Mouse (Mus musculus): ENCODE measurements around the gene Rpl15. TPM values are rescaled to one million over a fixed set of nuclear protein-coding genes. Genes with fewer than 3 reads are reported as not detected.
A peak's percentile ranks its signal among the peaks of the same experiment; 100 is the strongest.
"Not testable (repeated sequence)": the region's sequence is repeated elsewhere in the genome, so short reads cannot be mapped to it uniquely, and the experiment has no call there.

The Rpl15 gene
- 317 and 423 TPM in 2 replicates for polyA plus RNA-seq (2012; rRNA removed)

DNA sequence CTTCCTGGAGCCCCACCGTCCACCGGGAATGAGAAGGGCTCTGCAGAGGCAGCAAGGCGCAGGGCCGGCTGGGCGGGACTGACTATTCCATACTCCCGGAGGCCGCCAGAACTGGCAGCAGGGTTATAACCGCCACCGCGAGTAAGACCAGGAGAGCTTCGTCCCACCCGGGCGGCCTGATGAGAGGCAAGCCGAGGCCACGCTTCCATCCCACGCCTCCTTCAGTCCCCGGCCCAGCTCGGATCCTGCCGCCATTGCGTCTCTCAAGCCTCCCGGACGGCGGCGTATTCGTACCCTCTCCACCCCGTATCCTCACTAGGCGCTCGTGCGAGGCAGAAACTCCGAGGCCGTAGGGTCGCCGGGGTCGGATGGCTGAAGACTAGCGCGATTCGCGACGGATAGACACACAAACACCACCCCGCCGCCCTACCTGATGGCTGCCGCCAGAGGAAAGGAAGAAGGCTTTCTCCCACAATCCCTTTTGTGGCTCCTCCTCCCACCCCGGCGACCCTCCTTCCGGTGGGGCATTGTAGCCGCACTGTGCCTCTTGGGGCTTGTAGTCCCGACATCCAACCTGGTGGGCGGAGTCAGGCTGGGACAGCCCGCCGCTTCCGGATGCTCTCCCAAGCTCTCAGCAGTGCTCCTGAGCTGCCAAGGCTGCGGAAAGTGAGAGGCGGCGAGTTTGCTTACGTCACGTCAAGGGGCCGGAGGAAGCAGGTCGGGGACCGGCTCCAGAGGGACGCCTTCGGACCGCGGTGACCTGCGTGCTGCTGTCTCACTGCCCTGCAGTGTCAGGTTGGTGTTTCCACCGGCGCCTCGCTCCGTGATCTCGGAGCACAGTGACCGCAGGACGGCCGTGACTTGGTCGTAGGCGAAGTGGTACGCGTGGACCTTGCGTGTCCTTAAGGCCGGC, at the start of gene Rpl15, which contains the start of gene Nkiras1:
Gene Rpl15, minus strand, starts transcription at position 863 of the 913 bp plus-strand sequence.
Gene Nkiras1, plus strand, starts transcription at position 608 of the 913 bp plus-strand sequence.
- peak; percentile 99 for DNase-seq (ENCODE audit: extremely low spot score in 1 of 2, low spot score in 1 of 2)

DNA sequence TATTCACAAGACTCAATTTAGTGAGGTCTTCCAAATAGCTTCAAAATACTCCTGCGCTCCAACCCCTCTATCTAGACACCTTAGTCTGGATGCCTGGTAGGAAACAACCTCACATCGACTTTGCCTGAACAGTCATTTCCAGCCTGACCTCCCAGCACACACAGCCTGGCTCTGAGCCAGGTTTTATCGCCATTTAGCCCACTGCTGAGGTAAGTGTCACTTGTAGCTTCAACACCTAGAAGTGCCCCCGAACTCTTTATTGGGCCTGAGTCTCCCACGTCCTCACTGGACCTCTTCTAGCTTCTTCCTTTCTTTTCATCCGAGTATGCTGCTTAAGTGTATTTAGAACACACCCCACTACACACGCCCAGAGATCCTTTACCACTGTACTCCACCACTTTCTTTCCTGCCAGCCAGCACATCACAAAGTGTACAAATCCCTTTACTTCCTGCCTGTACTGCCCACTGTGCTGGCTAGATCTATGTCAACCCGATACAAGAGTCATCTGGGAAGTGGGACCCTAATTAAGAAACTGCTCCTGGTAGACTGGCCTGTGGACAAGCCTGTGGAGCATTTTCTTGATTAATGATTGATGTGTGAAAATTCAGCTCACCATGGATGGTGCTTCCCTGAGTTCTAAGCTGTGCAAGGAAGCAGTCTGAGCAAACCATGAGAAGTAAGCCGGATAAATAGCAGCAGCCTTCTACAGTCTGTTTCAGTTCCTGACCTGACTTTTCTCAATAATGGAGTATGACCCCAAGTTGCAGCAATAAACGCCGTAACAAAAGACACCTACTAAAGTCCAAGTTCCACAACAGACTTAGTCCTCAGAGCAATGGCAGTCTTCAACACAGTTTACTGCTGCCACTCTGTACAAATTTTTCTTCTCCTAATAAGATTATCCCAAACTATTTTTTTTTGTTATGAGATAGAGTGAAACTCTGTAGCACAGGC, 46.5 kb upstream of the Rpl15 start:
- no peak for DNase-seq (ENCODE audit: extremely low spot score in 1 of 2, low spot score in 1 of 2)

DNA sequence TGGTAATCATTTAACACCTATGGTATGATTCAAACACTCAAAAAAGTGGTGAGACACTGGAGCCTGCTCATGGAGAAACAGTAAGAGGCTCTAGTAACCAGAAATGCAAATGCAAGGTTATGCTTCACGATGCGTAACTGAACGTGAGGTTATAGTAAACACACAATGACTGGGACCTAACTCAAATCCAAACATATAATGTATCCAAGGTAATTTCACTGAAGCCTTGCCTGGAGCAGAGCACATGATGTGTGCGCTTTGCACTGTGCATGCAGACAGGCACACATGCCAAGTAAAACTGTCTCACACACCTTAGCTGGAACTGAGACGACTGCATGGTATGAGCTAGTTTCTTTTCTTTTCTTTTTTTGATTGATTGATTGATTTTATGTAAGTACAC, 33.0 kb upstream of the Rpl15 start:
- no peak for DNase-seq (ENCODE audit: extremely low spot score in 1 of 2, low spot score in 1 of 2)

DNA sequence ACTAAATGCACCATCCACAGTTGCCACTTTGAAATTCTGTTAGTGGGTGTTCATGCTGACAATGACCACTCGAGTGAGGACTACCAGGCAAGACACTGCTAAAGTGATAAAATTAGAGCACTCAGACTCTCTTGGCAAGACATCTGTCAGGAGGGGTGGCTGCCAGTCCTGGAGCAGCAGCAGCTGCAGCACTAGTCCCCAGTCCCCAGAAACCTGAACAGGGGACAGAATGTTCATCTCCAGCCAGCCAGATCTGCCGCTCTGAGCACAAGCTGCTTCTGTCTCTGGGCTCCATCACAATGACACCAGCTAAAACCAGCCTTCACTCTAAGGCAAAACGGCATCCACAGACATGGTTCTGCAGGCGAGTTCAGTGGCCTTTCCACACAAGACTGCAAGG, 32.1 kb upstream of the Rpl15 start:
- peak; percentile 66 to 72 for DNase-seq (ENCODE audit: extremely low spot score in 1 of 2, low spot score in 1 of 2)

DNA sequence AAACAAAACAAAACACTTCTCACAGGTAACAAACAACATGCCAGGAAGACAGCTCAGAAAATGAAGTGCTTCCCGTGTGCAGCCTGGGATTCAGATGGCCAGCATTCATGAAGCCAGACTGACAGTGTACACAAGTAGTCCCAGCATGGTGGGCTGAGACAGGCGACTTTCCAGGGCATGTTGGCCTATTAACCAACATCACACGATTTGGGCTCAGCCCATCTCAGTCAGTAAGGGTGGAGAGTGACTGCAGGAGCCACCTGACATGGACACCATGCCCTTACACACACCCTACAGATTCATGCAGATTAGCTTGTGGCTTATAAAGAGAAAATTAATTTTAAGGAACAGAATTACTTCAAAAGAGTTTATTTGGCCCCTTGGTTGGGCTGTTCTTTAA, 31.6 kb upstream of the Rpl15 start:
- no peak for DNase-seq (ENCODE audit: extremely low spot score in 1 of 2, low spot score in 1 of 2)

DNA sequence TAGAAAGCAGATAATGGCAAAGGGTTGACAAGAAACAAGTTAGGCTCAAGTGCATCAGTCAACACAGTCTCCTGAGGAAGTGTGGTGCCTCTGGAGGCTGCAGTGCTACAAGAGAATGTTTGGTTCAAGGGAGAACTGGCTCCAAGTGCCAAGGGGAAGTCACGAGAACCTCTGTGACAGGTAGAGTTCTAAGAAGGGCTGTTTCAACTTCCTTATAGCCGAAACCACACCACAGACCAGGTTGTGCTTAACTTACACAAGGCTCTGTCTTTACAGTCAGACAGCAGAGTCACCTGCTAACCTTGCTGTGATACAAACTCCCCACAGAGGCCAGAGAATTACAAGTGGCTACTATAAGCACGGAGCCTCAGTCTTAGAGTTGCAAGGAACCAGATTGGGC, 30.4 kb upstream of the Rpl15 start:
- no peak for DNase-seq (ENCODE audit: extremely low spot score in 1 of 2, low spot score in 1 of 2)

DNA sequence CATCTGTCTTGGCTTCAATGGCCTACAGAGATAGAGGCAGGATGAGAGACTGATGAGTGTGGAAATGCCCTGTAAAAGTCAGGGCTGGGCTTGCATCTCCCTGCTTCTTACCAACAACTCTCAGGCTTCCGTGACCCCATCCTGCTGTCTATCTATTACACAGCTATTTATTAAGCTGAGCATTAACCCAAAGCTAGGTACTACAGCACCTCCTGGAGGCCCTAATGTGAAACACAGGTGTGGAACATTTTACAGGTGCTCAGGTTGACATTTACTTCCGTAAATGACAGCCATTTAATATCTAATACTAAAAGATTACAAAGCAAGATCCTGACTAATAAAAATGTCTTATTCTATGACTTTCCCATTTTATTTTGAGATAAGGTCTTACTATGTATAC, 29.5 kb upstream of the Rpl15 start:
- DNase-seq (ENCODE audit: extremely low spot score in 1 of 2, low spot score in 1 of 2) = no peak

DNA sequence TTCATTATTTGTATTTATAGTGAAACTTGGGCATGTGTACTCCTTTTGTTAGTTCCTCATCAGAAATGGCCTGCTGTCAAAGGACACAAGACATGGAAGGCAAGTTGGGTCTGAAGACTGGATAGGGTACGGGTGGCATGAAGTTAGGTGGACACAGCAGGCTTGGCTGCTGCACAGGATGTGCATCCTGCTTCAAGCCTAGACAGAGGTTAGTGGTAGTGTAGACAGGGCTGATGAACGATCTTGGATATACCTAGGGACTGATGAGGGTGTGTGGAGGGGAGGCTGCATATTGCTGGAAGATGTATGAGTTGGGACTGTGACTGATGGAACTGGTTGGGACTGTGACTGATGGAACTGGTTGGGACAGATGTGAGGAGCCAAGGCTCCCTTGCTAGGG, 27.7 kb upstream of the Rpl15 start:
- DNase-seq (ENCODE audit: extremely low spot score in 1 of 2, low spot score in 1 of 2) = no peak

DNA sequence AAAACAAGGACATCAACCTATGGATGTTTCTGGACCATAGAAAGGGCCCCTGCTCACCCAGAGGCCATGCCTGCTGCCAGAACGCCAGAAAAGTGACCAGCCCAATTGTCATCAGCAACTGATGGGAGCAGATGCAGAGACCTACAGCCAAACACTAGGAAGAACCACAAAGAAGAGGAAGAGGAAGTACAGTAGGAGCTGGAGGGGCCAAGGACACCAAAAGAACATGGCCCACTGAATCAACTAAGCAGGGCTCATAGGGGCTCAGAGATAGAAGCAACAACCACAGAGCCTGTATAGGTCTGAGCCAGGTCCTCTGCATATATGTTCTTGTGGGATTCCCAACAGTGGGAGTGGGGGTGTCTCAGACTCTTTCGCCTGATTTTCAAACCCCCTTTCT, 26.2 kb upstream of the Rpl15 start:
- no peak for DNase-seq (ENCODE audit: extremely low spot score in 1 of 2, low spot score in 1 of 2)

DNA sequence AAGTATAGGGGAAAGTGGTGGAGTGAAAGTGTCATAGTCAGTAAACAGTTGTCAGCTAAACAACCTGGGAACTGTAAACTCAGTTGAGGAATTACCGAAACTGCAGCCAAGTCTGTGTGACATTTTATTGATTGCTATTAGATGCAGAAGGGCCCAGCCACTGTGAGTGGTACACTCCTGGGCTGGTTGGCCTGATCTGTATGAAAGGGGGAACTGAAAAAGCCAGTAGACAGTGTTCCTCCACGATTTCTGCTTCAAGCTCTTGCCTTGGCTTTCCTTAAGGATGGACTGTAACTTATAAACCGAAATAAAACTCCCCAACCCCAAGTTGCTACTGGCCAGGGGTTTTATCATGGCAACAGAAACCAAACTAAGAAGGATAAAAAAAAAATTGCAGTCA, 21.4 kb upstream of the Rpl15 start:
- no peak for DNase-seq (ENCODE audit: extremely low spot score in 1 of 2, low spot score in 1 of 2)

DNA sequence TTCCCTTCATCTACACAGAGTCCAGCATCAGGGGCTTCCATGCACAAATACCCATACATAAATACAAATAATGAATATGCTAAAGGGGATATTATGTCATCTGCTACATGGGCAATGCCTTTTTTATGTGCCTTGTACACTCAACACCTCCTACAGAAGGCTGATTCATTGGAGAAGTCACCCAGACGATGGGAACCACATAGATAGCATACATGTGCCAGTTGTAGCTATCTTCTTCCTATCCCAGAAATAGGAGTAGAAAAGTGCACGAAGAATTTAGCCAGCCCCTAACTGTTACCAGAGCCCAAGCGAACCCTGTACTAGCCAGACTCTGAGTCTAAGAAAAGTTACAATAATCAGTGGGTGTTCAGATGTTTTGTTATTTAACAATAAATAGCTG, 20.9 kb upstream of the Rpl15 start:
- DNase-seq (ENCODE audit: extremely low spot score in 1 of 2, low spot score in 1 of 2) = peak in 1 of 2 experiments; percentile 51

DNA sequence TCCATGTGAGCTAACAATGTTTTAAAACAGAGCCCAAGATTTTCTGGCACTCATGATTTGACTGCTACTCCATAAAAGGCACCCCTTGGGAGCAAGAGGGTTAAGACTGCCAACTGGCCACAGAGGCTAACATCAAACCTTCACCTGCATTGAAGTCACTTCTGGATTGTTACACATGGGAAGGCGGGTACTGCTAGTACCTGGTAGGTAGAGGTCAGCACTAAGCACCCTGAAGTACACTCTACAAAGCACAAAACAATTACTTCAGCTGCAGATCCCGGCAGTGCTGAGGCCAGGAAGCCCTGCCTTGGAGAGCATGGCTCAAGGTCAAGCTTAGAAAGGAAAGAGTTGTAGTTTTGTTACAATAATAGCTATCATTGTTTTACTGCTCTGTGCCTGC, 16.2 kb upstream of the Rpl15 start:
- DNase-seq (ENCODE audit: extremely low spot score in 1 of 2, low spot score in 1 of 2) = no peak

DNA sequence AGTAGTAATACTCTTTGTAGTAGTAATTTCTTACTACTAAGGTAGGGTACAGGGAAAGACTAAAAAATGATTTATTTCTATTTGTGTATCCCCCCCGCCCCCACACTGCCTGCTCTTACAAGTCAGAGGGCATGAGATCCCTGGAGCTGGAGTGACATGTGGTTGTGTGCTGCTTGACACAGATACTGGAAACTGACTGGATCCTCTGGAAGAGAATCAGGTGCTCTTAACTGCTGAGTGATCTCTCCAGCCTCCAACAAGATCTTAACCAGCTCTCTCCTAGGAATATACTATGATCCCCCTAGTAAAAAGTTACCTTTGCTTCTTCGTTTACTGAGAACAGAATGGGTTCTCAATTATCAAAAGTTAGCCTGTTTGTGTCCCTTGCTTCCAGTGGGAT, 15.2 kb upstream of the Rpl15 start:
- DNase-seq (ENCODE audit: extremely low spot score in 1 of 2, low spot score in 1 of 2) = no peak

DNA sequence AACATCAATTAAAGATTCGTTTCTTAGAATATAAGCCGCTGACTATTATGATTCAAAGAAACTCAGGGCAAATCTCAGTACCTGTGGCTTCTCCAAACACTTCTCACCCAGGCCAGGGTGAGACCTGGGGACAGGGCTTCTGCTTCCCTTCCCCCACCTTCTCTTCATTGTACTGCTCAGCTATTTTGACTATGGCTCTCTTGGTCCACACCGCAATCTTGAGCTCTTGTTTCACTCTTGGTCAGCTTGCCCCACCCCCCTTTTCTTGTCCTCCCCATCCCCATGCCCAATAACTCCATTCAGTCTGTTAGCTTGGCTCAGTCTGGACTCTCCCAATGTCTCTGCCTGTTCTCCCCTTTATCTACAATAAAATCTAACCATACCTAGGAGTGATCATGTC, 14.3 kb upstream of the Rpl15 start:
- DNase-seq (ENCODE audit: extremely low spot score in 1 of 2, low spot score in 1 of 2) = no peak

DNA sequence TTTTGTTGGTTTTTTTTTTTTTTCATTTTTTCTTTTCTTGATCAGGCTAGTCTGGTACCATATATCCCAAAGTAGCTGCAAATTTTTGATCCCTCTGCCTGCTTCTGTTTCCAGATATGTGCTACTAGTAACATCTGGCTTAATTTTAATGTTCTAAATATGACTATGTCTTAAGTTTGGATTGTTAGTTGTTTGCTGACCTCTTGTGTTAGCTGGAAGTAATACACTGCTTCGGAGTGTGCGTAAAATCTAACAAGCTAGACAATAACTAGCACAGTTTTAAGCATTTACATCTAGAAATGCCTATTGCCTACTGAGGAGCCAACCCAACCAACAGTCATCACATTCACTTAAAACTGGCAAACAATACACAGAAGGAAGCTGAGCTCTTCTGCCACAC, 13.4 kb upstream of the Rpl15 start:
- peak in 1 of 2 experiments; percentile 57 for DNase-seq (ENCODE audit: extremely low spot score in 1 of 2, low spot score in 1 of 2)

DNA sequence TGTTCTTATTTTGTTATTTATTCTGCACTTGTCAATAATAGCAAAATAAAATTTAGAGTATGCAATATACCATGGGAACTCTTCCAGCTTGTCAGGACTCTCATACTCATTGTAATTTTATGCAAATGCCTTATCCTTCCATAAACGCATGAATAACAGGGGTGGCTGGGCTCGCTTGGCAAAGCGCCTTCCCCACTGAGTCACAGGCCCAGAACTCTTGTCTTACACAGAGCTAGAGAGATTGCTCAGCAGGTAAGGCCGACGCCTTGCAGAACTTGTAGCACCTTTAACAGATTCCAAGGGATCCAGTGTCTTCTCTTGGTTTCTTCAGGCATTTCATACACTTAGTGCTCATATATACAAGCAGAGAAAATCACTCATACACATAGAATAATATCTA, 9.2 kb upstream of the Rpl15 start:
- peak in 1 of 2 experiments; percentile 53 for DNase-seq (ENCODE audit: extremely low spot score in 1 of 2, low spot score in 1 of 2)

DNA sequence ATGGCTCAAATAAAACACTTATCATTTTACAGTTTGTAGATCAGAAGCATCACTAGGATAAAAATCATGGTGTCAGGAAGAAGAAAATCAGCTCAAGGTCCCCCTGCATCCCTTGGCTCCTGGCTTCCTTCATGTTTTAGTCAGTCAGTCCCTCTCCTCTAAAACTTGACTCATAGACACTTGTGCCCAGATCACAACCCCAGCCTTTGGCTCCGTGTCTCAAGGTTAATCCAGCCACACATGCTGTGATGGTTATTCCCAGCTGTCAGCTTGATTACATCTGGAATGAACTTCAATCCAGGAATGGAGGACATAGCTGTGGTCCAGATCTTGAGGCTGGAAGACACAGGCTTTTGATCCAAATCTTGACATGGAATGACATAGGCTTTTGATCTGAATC, 3.3 kb upstream of the Rpl15 start:
- no peak for DNase-seq (ENCODE audit: extremely low spot score in 1 of 2, low spot score in 1 of 2)

DNA sequence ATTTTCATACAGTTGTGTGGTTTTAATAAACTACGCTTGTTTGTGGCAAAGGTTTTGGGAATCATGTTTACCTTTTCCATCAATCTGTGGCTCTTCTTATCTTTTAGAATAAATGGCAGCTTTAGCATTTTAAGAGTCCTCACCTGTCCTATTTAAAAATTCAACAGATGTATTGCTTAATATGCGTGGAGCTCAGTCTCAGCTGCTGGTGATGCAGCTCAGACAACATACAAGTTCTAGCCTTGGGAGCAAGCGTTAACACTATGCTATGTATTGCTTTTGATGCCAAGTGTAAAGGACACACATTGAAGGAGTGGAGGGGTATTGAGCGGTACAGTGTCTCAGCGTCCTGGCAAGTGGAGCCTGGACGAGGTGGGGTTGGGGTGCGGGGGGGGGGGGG, 475 bp upstream of the Rpl15 start:
- DNase-seq (ENCODE audit: extremely low spot score in 1 of 2, low spot score in 1 of 2) = no peak

DNA sequence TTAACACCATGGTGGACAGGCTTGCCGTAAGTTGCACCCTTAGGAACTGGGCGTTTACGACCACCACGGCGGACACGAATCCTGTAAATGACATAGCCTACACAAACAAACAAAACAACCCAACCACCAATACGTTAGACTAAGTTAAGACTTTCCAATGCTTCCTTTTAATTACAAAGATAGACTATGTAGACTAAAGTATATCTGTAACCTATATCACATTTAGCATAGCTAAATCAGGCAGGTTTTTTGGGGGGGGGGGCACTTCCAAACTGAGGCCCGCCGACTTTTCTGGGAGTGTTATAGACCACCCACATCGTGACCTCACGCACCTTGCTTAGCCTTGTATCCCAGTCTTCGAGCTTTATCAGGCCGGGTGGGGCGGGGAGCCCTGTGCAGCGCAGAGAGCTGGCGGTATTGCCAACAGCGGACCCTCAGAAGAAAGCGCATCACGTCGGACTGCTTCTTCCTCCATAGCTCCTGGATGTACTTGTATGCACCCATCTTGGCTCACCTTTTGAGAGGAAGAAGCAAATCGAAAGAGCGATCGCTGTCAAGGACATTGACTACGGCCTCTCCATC, 1.2 kb downstream of the Rpl15 start:
- not testable (repeated sequence) for DNase-seq (ENCODE audit: extremely low spot score in 1 of 2, low spot score in 1 of 2)

DNA sequence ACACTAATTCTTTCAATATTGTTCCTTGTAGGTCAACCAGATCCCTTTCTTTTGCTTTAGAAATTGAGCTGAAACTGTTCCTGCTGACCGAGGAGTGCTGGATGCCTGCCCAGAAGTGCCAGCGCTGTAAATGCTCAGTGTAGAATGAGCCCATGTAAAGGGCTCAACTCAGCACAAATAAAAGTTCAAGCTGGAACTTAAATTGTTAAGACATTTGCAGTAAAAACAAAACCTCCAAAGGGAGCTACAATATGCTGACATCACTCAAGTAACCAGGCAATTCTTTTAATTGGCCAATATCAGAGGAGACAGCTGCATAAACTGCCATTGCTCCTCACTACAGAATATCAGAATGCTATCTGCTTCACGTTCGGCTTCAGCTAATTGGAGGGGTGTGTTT, 7.8 kb downstream of the Rpl15 start:
- DNase-seq (ENCODE audit: extremely low spot score in 1 of 2, low spot score in 1 of 2) = peak in 1 of 2 experiments; percentile 60

DNA sequence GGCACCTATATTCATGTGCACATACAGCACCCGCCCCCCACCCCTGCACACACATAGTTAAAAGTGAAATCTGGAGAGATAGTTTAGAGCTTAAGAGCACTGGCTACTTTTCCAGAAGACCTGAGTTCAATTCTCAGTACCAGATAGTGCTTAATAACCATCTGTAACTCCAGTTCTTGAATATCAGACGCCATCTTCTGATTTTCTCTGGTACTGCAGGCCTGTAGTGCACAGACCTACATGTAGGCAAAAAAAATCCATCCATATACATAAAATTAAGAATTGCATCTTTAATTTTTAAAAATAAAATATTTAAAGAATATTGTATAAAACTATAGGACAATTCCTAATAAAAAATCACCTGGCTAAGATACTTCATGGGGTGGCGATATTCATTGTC, 10.0 kb downstream of the Rpl15 start:
- DNase-seq (ENCODE audit: extremely low spot score in 1 of 2, low spot score in 1 of 2) = no peak

All from frontal cortex, adult 2 months (tissue).